Comparison of ENCODE assay signal across 8 mouse cellular contexts in genomic region chr10:60001663-60002062, GRCm38 (mm10). TPM values are rescaled to one million over a fixed set of nuclear protein-coding genes. Genes with fewer than 3 reads are reported as not detected.
A peak's percentile ranks its signal among the peaks of the same experiment; 100 is the strongest.
DNase-seq lines count a peak whose midpoint lies in the region; ATAC-seq lines count a peak whose summit lies in the region.
"Not testable (repeated sequence)": the region's sequence is repeated elsewhere in the genome, so short reads cannot be mapped to it uniquely, and the experiment has no call there.

No protein-coding gene starts in this region.

- peak overlapping the region; percentile 84 for H3K4me2 ChIP-seq in heart, embryonic 11.5 days
- peak overlapping the region; percentile 77 for H3K4me2 ChIP-seq in hindbrain, embryonic 16.5 days (ENCODE audit: low read length)
- H3K4me2 ChIP-seq in liver, embryonic 15.5 days, result peak overlapping the region; percentile 87
- H3K4me2 ChIP-seq in midbrain, embryonic 14.5 days (ENCODE audit: low read length), result peak overlapping the region; percentile 85
- H3K4me2 ChIP-seq in stomach, embryonic 16.5 days (ENCODE audit: low read depth, low read length), result peak overlapping the region; percentile 92

- not testable (repeated sequence) for H3K9me3 ChIP-seq in ES-E14 (ENCODE audit: control insufficient read depth, insufficient read depth, low read depth, low read length); erythroblast, embryonic 14.5 days (ENCODE audit: control insufficient read depth, low read length); heart, embryonic 11.5 days (replicated peaks; ENCODE audit: control insufficient read depth, low read length); hindbrain, embryonic 16.5 days (ENCODE audit: control insufficient read depth, low read length); liver, embryonic 15.5 days (replicated peaks); midbrain, embryonic 14.5 days (ENCODE audit: control insufficient read depth, low read length); stomach, embryonic 16.5 days (replicated peaks; ENCODE audit: control insufficient read depth, low read length)

- not testable (repeated sequence) for H3K27ac ChIP-seq in ES-E14 (ENCODE audit: insufficient read depth, low read depth, low read length, poor library complexity, severe bottlenecking); heart, embryonic 11.5 days (ENCODE audit: low read depth, low read length); hindbrain, embryonic 16.5 days (ENCODE audit: low read depth, low read length); midbrain, embryonic 14.5 days (replicated peaks; ENCODE audit: low read depth, low read length)
- H3K27ac ChIP-seq in liver, embryonic 15.5 days (replicated peaks), result peak overlapping the region; percentile 100
- 0 out of 2 replicates have a peak overlapping the region, but pooled peaks have one; percentile 98 for H3K27ac ChIP-seq in stomach, embryonic 16.5 days (ENCODE audit: low read length)

- H3K4me1 ChIP-seq in ES-E14 (ENCODE audit: control insufficient read depth in 2 of 2, insufficient read depth in 2 of 2, low read length in 2 of 2, poor library complexity in 1 of 2); stomach, embryonic 16.5 days (ENCODE audit: control insufficient read depth, insufficient read depth, low read length): not testable (repeated sequence)
- H3K4me1 ChIP-seq in erythroblast, embryonic 14.5 days (ENCODE audit: control insufficient read depth), result peaks cover 41% of the 10 kb centered on the region
- peaks cover 13% of the 10 kb centered on the region for H3K4me1 ChIP-seq in heart, embryonic 11.5 days (ENCODE audit: control insufficient read depth, insufficient read depth, low read length)
- H3K4me1 ChIP-seq in hindbrain, embryonic 16.5 days (ENCODE audit: control insufficient read depth, insufficient read depth, low read depth, low read length), result peaks cover 14% of the 10 kb centered on the region
- peaks cover 53% of the 10 kb centered on the region for H3K4me1 ChIP-seq in liver, embryonic 15.5 days (replicated peaks)
- peaks cover 12% of the 10 kb centered on the region; the same call in 1 of the 2 replicates for H3K4me1 ChIP-seq in midbrain, embryonic 14.5 days (ENCODE audit: control insufficient read depth, insufficient read depth, low read length)

- H3K36me3 ChIP-seq in ES-E14 (ENCODE audit: control insufficient read depth, insufficient read depth, low read length, poor library complexity, severe bottlenecking); heart, embryonic 11.5 days (ENCODE audit: control insufficient read depth, insufficient read depth, low read length); hindbrain, embryonic 16.5 days (ENCODE audit: control insufficient read depth, insufficient read depth, low read length); midbrain, embryonic 14.5 days (ENCODE audit: control insufficient read depth, insufficient read depth, low read length); stomach, embryonic 16.5 days (ENCODE audit: control insufficient read depth, insufficient read depth, low read length): not testable (repeated sequence)
- H3K36me3 ChIP-seq in erythroblast, embryonic 14.5 days (ENCODE audit: control insufficient read depth), result peaks cover 26% of the 10 kb centered on the region
- peaks cover 13% of the 10 kb centered on the region for H3K36me3 ChIP-seq in liver, embryonic 15.5 days (replicated peaks)

- ATAC-seq in heart, embryonic 11.5 days (replicated peaks; ENCODE audit: insufficient number of reproducible peaks, low FRiP score, low TSS enrichment); hindbrain, embryonic 16.5 days; liver, embryonic 15.5 days (ENCODE audit: insufficient read depth); midbrain, embryonic 14.5 days (ENCODE audit: low FRiP score, low TSS enrichment); stomach, embryonic 16.5 days (ENCODE audit: insufficient read depth, low FRiP score): not testable (repeated sequence)

- in situ Hi-C loops in ES-E14 (cut with MboI; ENCODE audit: low sequenced_read_pairs in 2 of 2, unreplicated experiment in 2 of 2), result not testable (repeated sequence)

- WGBS in heart, embryonic 11.5 days (ENCODE audit: insufficient replicate concordance), result 85% methylated on average over 8 of the region's 8 CpGs
- 79% methylated on average over 8 of the region's 8 CpGs for WGBS in hindbrain, embryonic 16.5 days
- WGBS in liver, embryonic 15.5 days (ENCODE audit: insufficient replicate concordance), result 67% methylated on average over 8 of the region's 8 CpGs
- WGBS in midbrain, embryonic 14.5 days, result 87% methylated on average over 8 of the region's 8 CpGs
- 75% methylated on average over 8 of the region's 8 CpGs for WGBS in stomach, embryonic 16.5 days

- DNase-seq in ES-E14 (ENCODE audit: low read depth, low spot score); midbrain, embryonic 14.5 days: not testable (repeated sequence)
- peak; percentile 30 to 41 for DNase-seq in kidney, postnatal 36 days

- H3K27me3 ChIP-seq in erythroblast, embryonic 14.5 days (ENCODE audit: control insufficient read depth); heart, embryonic 11.5 days (ENCODE audit: control insufficient read depth, insufficient read depth, low read length); hindbrain, embryonic 16.5 days (replicated peaks; ENCODE audit: control insufficient read depth, insufficient read depth, low read length); liver, embryonic 15.5 days; midbrain, embryonic 14.5 days (ENCODE audit: control insufficient read depth, insufficient read depth, low read length); stomach, embryonic 16.5 days (ENCODE audit: control insufficient read depth, insufficient read depth, low read length): not testable (repeated sequence)

- peak overlapping the region; percentile 39; the same call in 1 of the 2 replicates for H3K9ac ChIP-seq in ES-E14 (ENCODE audit: insufficient read depth, low read depth, low read length, poor library complexity, severe bottlenecking)
- H3K9ac ChIP-seq in heart, embryonic 11.5 days (ENCODE audit: low read depth, low read length), result peak overlapping the region; percentile 91; the same call in 1 of the 2 replicates
- H3K9ac ChIP-seq in hindbrain, embryonic 16.5 days (ENCODE audit: low read depth, low read length), result peak overlapping the region; percentile 35
- peak overlapping the region; percentile 77 for H3K9ac ChIP-seq in liver, embryonic 15.5 days
- not testable (repeated sequence) for H3K9ac ChIP-seq in midbrain, embryonic 14.5 days (replicated peaks; ENCODE audit: low read length)
- H3K9ac ChIP-seq in stomach, embryonic 16.5 days (ENCODE audit: low read length), result peak overlapping the region; percentile 85

- H3K4me3 ChIP-seq in ES-E14 (ENCODE audit: insufficient read depth in 1 of 2, low read depth in 1 of 2, low read length in 2 of 2, poor library complexity in 1 of 2, severe bottlenecking in 1 of 2), result peak overlapping the region in 1 of 2 experiments; percentile 78; a peak in 1 of 4 replicates
- peak overlapping the region; percentile 70 for H3K4me3 ChIP-seq in erythroblast, embryonic 14.5 days (replicated peaks)
- peak overlapping the region; percentile 80 for H3K4me3 ChIP-seq in heart, embryonic 11.5 days (ENCODE audit: low read depth, low read length)
- H3K4me3 ChIP-seq in hindbrain, embryonic 16.5 days (ENCODE audit: low read length), result peak overlapping the region; percentile 62
- peak overlapping the region; percentile 78 for H3K4me3 ChIP-seq in liver, embryonic 15.5 days (replicated peaks)
- H3K4me3 ChIP-seq in midbrain, embryonic 14.5 days (replicated peaks; ENCODE audit: low read depth, low read length), result peak overlapping the region; percentile 71; the same call in 1 of the 2 replicates
- peak overlapping the region; percentile 74 for H3K4me3 ChIP-seq in stomach, embryonic 16.5 days (replicated peaks; ENCODE audit: low read length)

RNA-seq across cellular contexts. Expression of gene Ascc1, which starts 0.9 kb away (rescaled TPM):
- total RNA-seq in ES-E14 (2012; rRNA removed), result 16.3 and 18.8 TPM in 2 replicates
- polyA plus RNA-seq in erythroblast, embryonic 14.5 days (2012), result 7.4 and 8.4 TPM in 2 replicates
- 34.5 and 36.2 TPM in 2 replicates for polyA plus RNA-seq in heart, embryonic 11.5 days (2014; fragmentation: Nextera tagmentation; extraction: Ambion mirVana)
- polyA plus RNA-seq in hindbrain, embryonic 16.5 days (2015; fragmentation: Nextera tagmentation; extraction: Ambion mirVana), result 47.7 and 48.3 TPM in 2 replicates
- polyA plus RNA-seq in liver, embryonic 15.5 days (2015; fragmentation: Nextera tagmentation; extraction: Ambion mirVana), result 15.7 and 16.5 TPM in 2 replicates
- polyA plus RNA-seq in midbrain, embryonic 14.5 days (2014; fragmentation: Nextera tagmentation; extraction: Ambion mirVana), result 48.2 and 48.4 TPM in 2 replicates
- polyA plus RNA-seq in stomach, embryonic 16.5 days (2015; fragmentation: Nextera tagmentation; extraction: Ambion mirVana), result 45.2 and 46.2 TPM in 2 replicates

RNA-seq across cellular contexts. Expression of gene Anapc16, which starts 1.3 kb away (rescaled TPM):
- total RNA-seq in ES-E14 (2012; rRNA removed), result 47.8 and 54.5 TPM in 2 replicates
- 7.5 and 15.2 TPM in 2 replicates for polyA plus RNA-seq in erythroblast, embryonic 14.5 days (2012)
- 70.6 and 84.1 TPM in 2 replicates for polyA plus RNA-seq in heart, embryonic 11.5 days (2014; fragmentation: Nextera tagmentation; extraction: Ambion mirVana)
- 101 and 116 TPM in 2 replicates for polyA plus RNA-seq in hindbrain, embryonic 16.5 days (2015; fragmentation: Nextera tagmentation; extraction: Ambion mirVana)
- 37.5 and 39.0 TPM in 2 replicates for polyA plus RNA-seq in liver, embryonic 15.5 days (2015; fragmentation: Nextera tagmentation; extraction: Ambion mirVana)
- polyA plus RNA-seq in midbrain, embryonic 14.5 days (2014; fragmentation: Nextera tagmentation; extraction: Ambion mirVana), result 97.2 and 105 TPM in 2 replicates
- 75.6 and 90.7 TPM in 2 replicates for polyA plus RNA-seq in stomach, embryonic 16.5 days (2015; fragmentation: Nextera tagmentation; extraction: Ambion mirVana)

RNA-seq across cellular contexts. Expression of gene Ddit4, which starts 50.0 kb away (rescaled TPM):
- 33.9 and 42.1 TPM in 2 replicates for total RNA-seq in ES-E14 (2012; rRNA removed)
- 0.06 and 0.07 TPM in 2 replicates for polyA plus RNA-seq in erythroblast, embryonic 14.5 days (2012)
- polyA plus RNA-seq in heart, embryonic 11.5 days (2014; fragmentation: Nextera tagmentation; extraction: Ambion mirVana), result 1.9 and 3.4 TPM in 2 replicates
- polyA plus RNA-seq in hindbrain, embryonic 16.5 days (2015; fragmentation: Nextera tagmentation; extraction: Ambion mirVana), result 75.3 and 97.1 TPM in 2 replicates
- polyA plus RNA-seq in liver, embryonic 15.5 days (2015; fragmentation: Nextera tagmentation; extraction: Ambion mirVana), result 5.6 and 6.6 TPM in 2 replicates
- polyA plus RNA-seq in midbrain, embryonic 14.5 days (2014; fragmentation: Nextera tagmentation; extraction: Ambion mirVana), result 6.2 and 7.3 TPM in 2 replicates
- polyA plus RNA-seq in stomach, embryonic 16.5 days (2015; fragmentation: Nextera tagmentation; extraction: Ambion mirVana), result 30.4 and 34.8 TPM in 2 replicates
